Mouse (Mus musculus) embryonic fibroblast, embryonic 13.5 days (primary cell): ENCODE measurements around the gene Shc1.

ENCODE experiments used
- CTCF ChIP-seq: IDR thresholded peaks from 2 replicates; pipeline ENCODE4 v1.5.1; 2011; ENCODE audit warnings: mild to moderate bottlenecking, control low read depth, low read length, moderate library complexity, borderline replicate concordance; ENCODE audit not compliant: insufficient read depth
- POLR2A ChIP-seq: IDR thresholded peaks from 2 replicates; pipeline ENCODE4 v1.6.1; 2011; ENCODE audit warnings: low read depth, mild to moderate bottlenecking, control low read depth, low read length, moderate library complexity

GRCm38 (mm10) chr3:89425141-89425525 lies 6.9 kb downstream of the Shc1 start:
- no peak for TF ChIP-seq POLR2A
- no peak for TF ChIP-seq CTCF
